Mouse (Mus musculus): ENCODE data around the gene Tnrc6b. TPM values are rescaled to one million over a fixed set of nuclear protein-coding genes. Genes with fewer than 3 reads are reported as not detected.
"Not testable (repeated sequence)": the region's sequence is repeated elsewhere in the genome, so short reads cannot be mapped to it uniquely, and the experiment has no call there.

Gene Tnrc6b
- polyA plus RNA-seq, 1 experiment from 2014 or later = 27.4 TPM

DNA sequence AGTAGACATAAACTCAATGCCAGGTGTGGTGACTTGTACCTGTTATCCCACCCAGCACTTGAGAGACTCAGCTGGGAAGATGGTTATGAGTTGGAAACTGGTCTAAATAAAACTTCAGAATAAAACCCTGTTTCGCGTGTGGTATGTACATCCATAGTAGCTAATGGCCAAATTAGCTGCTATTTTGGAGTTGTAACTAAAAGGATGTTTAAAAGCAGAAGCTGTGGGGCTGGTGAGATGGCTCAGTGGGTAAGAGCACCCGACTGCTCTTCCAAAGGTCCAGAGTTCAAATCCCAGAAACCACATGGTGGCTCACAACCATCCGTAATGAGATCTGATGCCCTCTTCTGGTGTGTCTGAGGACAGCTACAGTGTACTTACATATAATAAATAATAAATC lies 157.5 kb downstream of the Tnrc6b start:
- H3K27me3 ChIP-seq (replicated peaks); H3K4me2 ChIP-seq; H3K9ac ChIP-seq; H3K4me3 ChIP-seq (replicated peaks); H3K36me3 ChIP-seq; ATAC-seq (ENCODE audit: insufficient read depth, low FRiP score, low read depth); H3K9me3 ChIP-seq; H3K4me1 ChIP-seq; H3K27ac ChIP-seq: not testable (repeated sequence)
- WGBS = 94% methylated on average over 4 of the region's 4 CpGs

DNA sequence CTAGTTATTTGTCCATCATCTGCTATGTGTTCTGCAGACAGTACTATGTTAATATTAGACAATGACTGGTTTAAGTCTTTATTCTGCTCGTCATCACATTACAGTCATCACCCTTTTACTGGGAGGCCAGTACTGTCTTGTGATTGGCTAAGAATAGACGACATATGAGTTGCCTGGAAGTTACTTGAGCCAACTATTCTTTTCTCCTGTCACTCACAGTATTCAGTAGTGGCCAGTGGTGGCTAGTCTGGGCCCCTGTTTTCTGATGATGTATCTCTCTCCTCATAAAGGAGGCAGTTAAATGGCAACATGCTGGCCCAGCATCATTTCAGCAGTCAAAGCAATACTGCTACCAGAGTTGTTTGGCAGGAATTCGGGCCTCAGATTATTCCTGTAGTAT lies 163.6 kb downstream of the Tnrc6b start:
- WGBS = 82% methylated on average over 3 of the region's 3 CpGs
- Histone ChIP-seq H3K4me2 (no peak overlapping the region), H3K36me3 (peaks cover 27% of the 10 kb centered on the region), H3K27ac (no peak overlapping the region), H3K4me1 (no peaks in the 10 kb centered on the region), H3K27me3 (replicated peaks) (no peaks in the 10 kb centered on the region), H3K4me3 (replicated peaks) (no peak overlapping the region), H3K9me3 (no peaks in the 10 kb centered on the region), H3K9ac (no peak overlapping the region)
- ATAC-seq (ENCODE audit: insufficient read depth, low FRiP score, low read depth) = no peak

DNA sequence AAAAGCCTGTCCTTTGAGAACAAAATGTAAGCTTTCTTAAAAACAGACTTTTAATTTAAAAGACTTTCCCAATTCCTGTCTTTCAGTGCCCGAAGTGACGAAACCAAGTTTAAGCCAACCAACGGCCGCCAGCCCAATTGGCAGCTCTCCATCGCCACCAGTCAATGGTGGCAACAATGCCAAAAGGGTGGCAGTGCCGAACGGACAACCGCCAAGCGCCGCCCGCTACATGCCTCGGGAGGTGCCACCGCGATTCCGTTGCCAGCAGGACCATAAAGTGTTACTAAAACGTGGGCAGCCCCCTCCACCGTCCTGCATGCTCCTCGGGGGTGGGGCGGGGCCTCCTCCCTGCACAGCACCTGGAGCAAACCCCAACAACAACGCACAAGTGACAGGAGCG lies 165.1 kb downstream of the Tnrc6b start:
- WGBS = 90% methylated on average over 21 of the region's 21 CpGs
- no peaks in the 10 kb centered on the region for H3K9me3 ChIP-seq
- H3K4me1 ChIP-seq = no peaks in the 10 kb centered on the region
- H3K36me3 ChIP-seq = peaks cover 41% of the 10 kb centered on the region
- no peak overlapping the region for H3K27ac ChIP-seq
- H3K4me3 ChIP-seq (replicated peaks) = no peak overlapping the region
- no peaks in the 10 kb centered on the region for H3K27me3 ChIP-seq (replicated peaks)
- no peak overlapping the region for H3K4me2 ChIP-seq
- no peak for ATAC-seq (ENCODE audit: insufficient read depth, low FRiP score, low read depth)
- H3K9ac ChIP-seq = no peak overlapping the region

DNA sequence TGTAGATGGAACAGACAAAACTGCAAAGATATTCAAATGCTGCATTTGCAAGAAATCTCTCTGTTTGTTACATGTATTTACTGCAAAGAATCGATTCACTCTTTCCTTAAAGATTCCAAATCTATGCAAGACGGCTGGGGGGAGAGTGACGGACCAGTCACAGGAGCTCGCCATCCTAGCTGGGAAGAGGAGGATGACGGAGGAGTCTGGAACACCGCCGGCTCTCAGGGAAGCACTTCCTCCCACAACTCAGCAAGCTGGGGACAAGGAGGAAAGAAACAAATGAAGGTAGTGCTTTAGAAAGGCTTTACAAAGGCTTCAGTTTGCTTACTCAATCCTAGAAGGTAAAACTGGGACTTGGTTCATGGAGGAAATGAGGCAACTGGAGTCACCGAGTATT lies 173.0 kb downstream of the Tnrc6b start:
- H3K27ac ChIP-seq = no peak overlapping the region
- no peak overlapping the region for H3K9ac ChIP-seq
- WGBS = 87% methylated on average over 8 of the region's 8 CpGs
- H3K4me2 ChIP-seq = no peak overlapping the region
- ATAC-seq (ENCODE audit: insufficient read depth, low FRiP score, low read depth) = no peak
- H3K36me3 ChIP-seq = peaks cover 49% of the 10 kb centered on the region
- H3K4me1 ChIP-seq = no peaks in the 10 kb centered on the region
- H3K9me3 ChIP-seq = no peaks in the 10 kb centered on the region
- H3K27me3 ChIP-seq (replicated peaks) = no peaks in the 10 kb centered on the region
- no peak overlapping the region for H3K4me3 ChIP-seq (replicated peaks)

DNA sequence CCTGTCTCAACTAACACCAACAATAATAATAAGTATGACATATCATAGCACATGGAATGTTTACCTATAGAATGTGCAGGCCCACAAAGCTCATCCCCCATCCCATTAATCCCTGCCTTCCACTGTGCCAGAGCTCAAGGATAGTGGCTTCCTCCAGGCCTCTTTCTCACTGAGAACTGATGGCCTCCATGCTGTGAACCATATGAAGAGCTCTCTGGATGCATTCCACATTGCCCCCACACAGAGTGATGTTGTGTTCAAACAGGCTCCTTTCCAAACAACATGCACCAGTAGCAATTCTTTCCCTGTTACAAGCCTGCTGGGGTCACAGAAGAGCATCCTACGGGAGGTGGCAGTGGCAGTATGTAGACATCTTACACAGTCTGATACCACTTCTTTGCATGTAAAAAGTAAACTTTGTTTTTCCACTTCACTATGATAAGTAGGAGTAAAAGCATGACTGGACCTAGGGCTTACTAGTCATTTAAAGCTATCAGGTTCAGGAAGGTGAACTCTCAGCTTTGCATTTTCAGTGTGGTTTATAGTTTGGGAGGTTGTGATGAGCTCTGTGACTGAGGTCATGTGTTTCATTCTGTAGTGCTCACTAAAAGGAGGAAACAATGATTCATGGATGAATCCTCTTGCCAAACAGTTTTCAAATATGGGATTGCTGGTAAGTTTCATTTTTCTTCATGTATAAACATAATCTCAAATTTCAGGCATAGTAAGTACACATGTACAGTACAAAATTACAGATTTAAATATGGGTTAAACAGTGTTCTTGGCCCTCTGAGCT lies 175.4 kb downstream of the Tnrc6b start:
- Histone ChIP-seq H3K4me1 (no peaks in the 10 kb centered on the region), H3K9ac (no peak overlapping the region), H3K4me2 (no peak overlapping the region), H3K27ac (no peak overlapping the region), H3K27me3 (replicated peaks) (no peaks in the 10 kb centered on the region), H3K36me3 (peaks cover 32% of the 10 kb centered on the region), H3K9me3 (no peaks in the 10 kb centered on the region), H3K4me3 (replicated peaks) (no peak overlapping the region)
- ATAC-seq (ENCODE audit: insufficient read depth, low FRiP score, low read depth) = no peak
- WGBS = 72% methylated on average over 1 of the region's 1 CpGs

DNA sequence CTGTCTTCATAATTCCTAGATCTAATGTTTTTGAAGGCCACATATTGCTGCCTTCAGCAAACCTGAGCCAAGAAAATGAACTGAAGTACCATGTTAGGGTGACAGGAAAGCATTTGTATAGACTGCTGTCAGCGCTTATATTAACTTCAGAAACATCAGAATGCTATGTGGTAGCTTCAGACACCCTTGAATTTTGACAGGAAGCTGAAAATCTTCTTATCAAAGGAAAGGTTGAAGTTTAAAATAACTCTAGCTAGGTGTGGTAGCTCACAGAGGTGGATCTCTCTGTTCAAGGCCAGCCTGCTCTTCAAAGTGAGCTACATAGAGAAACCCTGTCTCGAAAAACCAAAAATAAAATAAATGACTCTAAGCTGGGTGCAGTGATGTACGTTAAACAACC lies 181.2 kb downstream of the Tnrc6b start:
- 90% methylated on average over 3 of the region's 3 CpGs for WGBS
- no peaks in the 10 kb centered on the region for H3K9me3 ChIP-seq
- no peak overlapping the region for H3K9ac ChIP-seq
- no peak overlapping the region for H3K4me2 ChIP-seq
- no peak for ATAC-seq (ENCODE audit: insufficient read depth, low FRiP score, low read depth)
- no peaks in the 10 kb centered on the region for H3K27me3 ChIP-seq (replicated peaks)
- no peaks in the 10 kb centered on the region for H3K4me1 ChIP-seq
- H3K27ac ChIP-seq = no peak overlapping the region
- no peak overlapping the region for H3K4me3 ChIP-seq (replicated peaks)
- peaks cover 27% of the 10 kb centered on the region for H3K36me3 ChIP-seq

DNA sequence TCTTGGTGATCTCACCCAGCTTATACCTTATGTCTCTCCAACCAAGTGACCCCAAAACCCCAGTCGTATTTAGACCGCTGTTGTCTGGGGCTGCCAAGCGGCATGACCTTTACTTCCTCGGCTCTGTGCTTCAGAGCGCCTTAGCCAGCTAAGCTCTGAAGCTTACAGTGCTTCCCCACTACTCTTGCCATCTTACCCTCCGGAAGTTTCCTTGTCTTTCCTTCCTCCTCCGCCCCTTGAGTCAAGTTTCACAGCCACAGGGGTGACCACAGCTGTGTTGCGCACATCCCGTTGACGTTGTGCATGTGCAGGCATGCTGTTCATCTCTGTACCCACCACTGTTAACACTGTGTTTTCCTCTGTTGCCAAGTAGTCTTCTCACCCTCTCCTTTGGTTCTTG lies 185.6 kb downstream of the Tnrc6b start:
- 92% methylated on average over 10 of the region's 10 CpGs for WGBS
- H3K27ac ChIP-seq = no peak overlapping the region

DNA sequence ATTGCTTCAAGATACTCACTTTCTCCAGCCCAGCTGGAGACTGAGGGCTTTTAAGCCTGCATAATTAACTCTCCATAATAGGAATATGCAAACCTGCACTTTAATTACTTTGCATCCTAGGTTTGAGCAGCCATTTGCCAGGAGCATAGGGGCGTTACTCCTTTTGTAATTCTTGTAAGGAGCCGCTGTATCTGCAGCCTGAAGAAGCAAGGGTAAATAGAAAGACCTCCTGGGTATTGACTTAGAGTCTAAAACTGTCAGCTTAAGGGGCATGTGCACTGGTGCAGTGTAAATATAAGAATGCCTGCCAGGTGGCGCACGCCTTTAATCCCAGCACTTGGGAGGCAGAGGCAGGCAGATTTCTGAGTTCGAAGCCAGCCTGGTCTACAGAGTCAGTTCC lies 186.8 kb downstream of the Tnrc6b start:
- Histone ChIP-seq H3K4me1 (no peaks in the 10 kb centered on the region), H3K27ac (no peak overlapping the region), H3K9me3 (no peaks in the 10 kb centered on the region), H3K27me3 (replicated peaks) (no peaks in the 10 kb centered on the region), H3K36me3 (peaks cover 23% of the 10 kb centered on the region), H3K9ac (no peak overlapping the region), H3K4me2 (no peak overlapping the region), H3K4me3 (replicated peaks) (no peak overlapping the region)
- 84% methylated on average over 5 of the region's 5 CpGs for WGBS
- no peak for ATAC-seq (ENCODE audit: insufficient read depth, low FRiP score, low read depth)

More for the DNA sequence above, 185.6 kb downstream of the Tnrc6b start:
- Histone ChIP-seq H3K4me3 (replicated peaks) (no peak overlapping the region), H3K36me3 (peaks cover 18% of the 10 kb centered on the region), H3K4me1 (no peaks in the 10 kb centered on the region), H3K4me2 (no peak overlapping the region), H3K27me3 (replicated peaks) (no peaks in the 10 kb centered on the region), H3K9me3 (no peaks in the 10 kb centered on the region), H3K9ac (no peak overlapping the region)
- ATAC-seq (ENCODE audit: insufficient read depth, low FRiP score, low read depth) = no peak

DNA sequence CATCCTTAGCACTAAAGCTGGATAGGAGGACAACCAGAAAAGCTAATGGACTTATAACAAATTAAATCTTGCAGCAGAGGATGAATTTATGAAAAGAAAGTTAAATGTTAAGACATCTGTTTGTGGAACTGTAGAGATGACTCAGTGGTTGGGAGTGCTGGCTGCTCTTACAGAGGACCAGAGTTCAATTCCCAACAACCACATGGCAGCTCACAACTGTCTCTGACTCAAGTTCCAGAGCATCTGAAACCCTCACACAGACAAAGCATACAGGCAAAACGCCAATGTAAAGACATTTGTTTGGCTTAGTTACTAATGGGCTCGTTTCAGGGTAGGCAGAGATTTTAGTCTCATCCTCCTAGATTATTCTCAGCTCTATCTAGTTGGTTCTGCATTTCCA lies 188.7 kb downstream of the Tnrc6b start:
- no peak for ATAC-seq (ENCODE audit: insufficient read depth, low FRiP score, low read depth)
- no peak overlapping the region for H3K4me2 ChIP-seq
- H3K9ac ChIP-seq = no peak overlapping the region
- H3K9me3 ChIP-seq = no peaks in the 10 kb centered on the region
- no peaks in the 10 kb centered on the region for H3K4me1 ChIP-seq
- H3K27me3 ChIP-seq (replicated peaks) = no peaks in the 10 kb centered on the region
- 73% methylated on average over 2 of the region's 2 CpGs for WGBS
- H3K27ac ChIP-seq = no peak overlapping the region
- H3K4me3 ChIP-seq (replicated peaks) = no peak overlapping the region
- peaks cover 39% of the 10 kb centered on the region for H3K36me3 ChIP-seq

DNA sequence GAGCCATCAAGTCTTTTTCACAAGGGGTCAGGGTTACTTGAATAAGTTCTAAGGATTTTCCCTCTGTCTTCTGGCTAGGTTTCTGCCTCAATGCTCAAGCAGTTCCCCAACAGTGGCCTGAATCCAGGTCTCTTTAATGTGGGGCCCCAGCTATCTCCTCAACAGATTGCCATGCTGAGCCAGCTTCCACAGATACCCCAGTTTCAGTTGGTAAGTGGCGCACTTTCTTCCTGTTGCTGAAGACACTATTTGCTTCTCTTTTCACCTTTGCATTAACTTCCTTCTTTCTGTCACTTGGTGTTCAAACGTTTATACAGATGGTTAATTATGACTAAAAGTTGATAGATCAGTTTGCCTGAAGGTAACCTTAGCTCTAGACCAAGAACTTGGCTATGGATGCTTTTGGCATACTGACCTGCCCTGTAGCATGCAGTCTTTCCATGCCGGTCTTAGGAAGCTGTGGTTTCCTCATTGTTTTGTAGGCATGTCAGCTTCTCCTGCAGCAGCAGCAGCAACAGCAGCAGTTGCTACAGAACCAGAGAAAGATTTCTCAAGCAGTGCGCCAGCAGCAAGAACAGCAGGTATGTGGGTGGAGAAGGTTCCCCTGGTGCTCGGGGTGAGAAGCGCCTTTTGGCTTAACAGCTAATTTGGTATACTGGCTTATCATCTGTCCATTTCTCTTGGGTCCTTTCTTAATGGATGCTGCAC lies 190.8 kb downstream of the Tnrc6b start:
- Histone ChIP-seq H3K36me3 (peaks cover 49% of the 10 kb centered on the region), H3K27me3 (replicated peaks) (no peaks in the 10 kb centered on the region), H3K9me3 (no peaks in the 10 kb centered on the region), H3K9ac (no peak overlapping the region), H3K4me3 (replicated peaks) (no peak overlapping the region), H3K27ac (no peak overlapping the region), H3K4me2 (no peak overlapping the region), H3K4me1 (no peaks in the 10 kb centered on the region)
- ATAC-seq (ENCODE audit: insufficient read depth, low FRiP score, low read depth) = no peak
- WGBS = 79% methylated on average over 6 of the region's 6 CpGs

DNA sequence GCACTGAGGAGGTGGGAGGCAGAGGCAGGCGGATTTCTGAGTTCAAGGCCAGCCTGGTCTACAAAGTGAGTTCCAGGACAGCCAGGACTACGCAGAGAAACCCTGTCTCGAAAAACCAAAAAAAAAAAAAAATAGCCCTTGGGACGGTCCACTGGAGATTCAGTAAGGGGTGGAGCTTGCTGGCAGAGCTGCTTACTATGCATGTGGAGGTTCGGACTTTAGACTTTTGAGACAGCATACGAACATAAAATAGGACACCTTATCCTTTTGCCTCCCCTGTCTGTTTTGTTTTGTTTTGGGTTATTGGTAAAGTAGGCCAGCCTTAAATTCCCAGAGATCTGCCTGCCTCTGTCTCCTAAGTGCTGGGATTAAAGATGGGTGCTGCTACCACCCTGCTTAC lies 193.7 kb downstream of the Tnrc6b start:
- not testable (repeated sequence) for H3K4me2 ChIP-seq; H3K9ac ChIP-seq; H3K27me3 ChIP-seq (replicated peaks); ATAC-seq (ENCODE audit: insufficient read depth, low FRiP score, low read depth); H3K4me3 ChIP-seq (replicated peaks); H3K27ac ChIP-seq; H3K9me3 ChIP-seq; H3K4me1 ChIP-seq
- peaks cover 46% of the 10 kb centered on the region for H3K36me3 ChIP-seq
- 90% methylated on average over 6 of the region's 6 CpGs for WGBS

DNA sequence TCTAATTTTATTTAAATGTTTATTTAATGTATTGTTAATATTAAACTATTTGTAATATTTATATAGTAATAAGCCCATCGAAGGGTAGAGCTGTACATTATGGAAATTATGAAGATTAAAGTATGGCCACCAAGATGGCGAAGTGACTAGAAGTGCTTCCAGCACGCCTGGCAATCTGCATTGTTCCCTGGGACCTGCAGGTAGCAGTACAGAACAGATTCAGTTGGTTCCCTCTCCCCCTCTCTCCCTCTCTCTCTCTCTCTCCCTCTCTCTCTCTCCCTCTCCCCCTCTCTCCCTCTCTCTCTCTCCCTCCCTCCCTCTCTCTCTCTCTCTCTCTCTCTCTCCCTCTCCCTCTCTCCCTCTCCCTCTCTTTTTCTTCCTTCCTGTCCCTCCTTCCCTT lies 199.1 kb downstream of the Tnrc6b start:
- Histone ChIP-seq H3K4me1 (no peaks in the 10 kb centered on the region), H3K27me3 (replicated peaks) (no peaks in the 10 kb centered on the region), H3K4me3 (replicated peaks) (no peak overlapping the region), H3K27ac (no peak overlapping the region), H3K4me2 (no peak overlapping the region), H3K36me3 (peaks cover 42% of the 10 kb centered on the region), H3K9me3 (no peaks in the 10 kb centered on the region), H3K9ac (no peak overlapping the region)
- WGBS = 91% methylated on average over 3 of the region's 3 CpGs
- no peak for ATAC-seq (ENCODE audit: insufficient read depth, low FRiP score, low read depth)
